Mouse (Mus musculus): ENCODE data around the gene Pigk. TPM values are rescaled to one million over a fixed set of nuclear protein-coding genes. Genes with fewer than 3 reads are reported as not detected.

Gene Pigk
- polyA plus RNA-seq, 1 experiment from 2014 or later: 44.3 TPM

DNA sequence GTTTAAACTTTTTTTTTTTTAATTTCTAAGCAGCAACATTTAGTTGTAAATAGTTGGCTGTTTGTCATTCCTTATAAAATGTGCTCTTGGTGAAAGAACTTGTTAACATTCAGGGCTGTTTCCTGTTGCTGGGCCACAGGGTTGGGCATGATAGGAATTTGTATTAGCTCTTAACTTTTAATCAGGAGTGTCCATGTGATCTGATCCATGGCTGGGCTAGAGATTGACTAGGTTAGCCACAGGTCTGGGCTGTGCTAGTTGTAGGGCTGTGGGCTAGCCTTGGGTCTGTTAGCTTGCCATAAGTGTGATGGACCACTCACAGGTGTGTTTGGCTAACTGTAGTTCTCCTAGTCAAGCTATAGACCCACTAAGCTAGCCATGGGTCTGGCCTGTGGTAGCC is 130.0 kb downstream of the Pigk start:
- no peaks in the 10 kb centered on the region for H3K9me3 ChIP-seq (ENCODE audit: control insufficient read depth, low read length)
- no peaks in the 10 kb centered on the region for H3K36me3 ChIP-seq (ENCODE audit: control insufficient read depth, insufficient read depth, low read length)
- H3K4me2 ChIP-seq (ENCODE audit: low read length): no peak overlapping the region
- no peak for ATAC-seq (ENCODE audit: insufficient number of reproducible peaks, insufficient read depth, low FRiP score, low read depth)
- no peak overlapping the region for H3K4me3 ChIP-seq (ENCODE audit: control insufficient read depth in 1 of 2, insufficient read depth in 1 of 2, low read depth in 1 of 2, low read length in 2 of 2)
- H3K27ac ChIP-seq (replicated peaks in 1 of 2; ENCODE audit: control insufficient read depth in 1 of 2, insufficient read depth in 1 of 2, low read depth in 2 of 2, low read length in 2 of 2): no peak overlapping the region
- H3K4me1 ChIP-seq (ENCODE audit: control insufficient read depth in 2 of 2, insufficient read depth in 2 of 2, low read length in 2 of 2): peaks cover 0 to 2% of the 10 kb centered on the region in 2 experiments; a peak in 1 of 4 replicates
- no peaks in the 10 kb centered on the region for H3K27me3 ChIP-seq (ENCODE audit: control insufficient read depth, insufficient read depth, low read length)
- H3K9ac ChIP-seq (ENCODE audit: low read length): no peak overlapping the region

DNA sequence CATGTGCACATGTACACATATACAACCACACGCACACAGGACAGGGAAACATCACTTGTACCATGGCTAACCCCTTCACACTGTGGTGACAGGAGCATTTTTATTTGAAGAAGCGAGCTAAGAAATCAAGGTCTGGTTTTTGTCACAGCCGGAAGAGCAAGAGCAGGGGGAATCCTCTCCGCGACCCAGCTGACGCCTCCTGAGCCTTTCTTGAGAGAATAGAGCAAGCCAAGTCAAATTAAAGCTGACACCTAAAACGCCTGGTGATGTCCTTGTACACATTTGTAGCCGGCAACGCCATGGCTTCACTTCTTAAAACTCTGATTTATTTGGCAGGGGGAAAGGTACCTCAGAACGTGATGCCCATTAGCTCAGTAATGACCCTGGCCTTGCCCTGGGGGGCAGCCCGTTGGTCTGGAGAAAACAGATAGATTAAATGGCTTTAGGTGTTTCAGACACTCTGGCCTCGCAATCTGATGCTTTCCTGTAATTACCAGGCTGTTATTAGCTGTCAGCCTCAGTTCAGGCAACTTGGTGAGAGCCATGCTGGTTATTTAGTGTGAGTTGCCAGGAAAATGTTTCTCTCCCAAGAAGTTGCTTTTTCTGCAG is 141.2 kb downstream of the Pigk start:
- Histone ChIP-seq H3K4me2 (ENCODE audit: low read length) (no peak overlapping the region), H3K9me3 (ENCODE audit: control insufficient read depth, low read length) (no peaks in the 10 kb centered on the region), H3K9ac (ENCODE audit: low read length) (no peak overlapping the region), H3K4me3 (ENCODE audit: control insufficient read depth in 1 of 2, insufficient read depth in 1 of 2, low read depth in 1 of 2, low read length in 2 of 2) (no peak overlapping the region), H3K36me3 (ENCODE audit: control insufficient read depth, insufficient read depth, low read length) (no peaks in the 10 kb centered on the region), H3K27me3 (ENCODE audit: control insufficient read depth, insufficient read depth, low read length) (no peaks in the 10 kb centered on the region), H3K27ac (replicated peaks in 1 of 2; ENCODE audit: control insufficient read depth in 1 of 2, insufficient read depth in 1 of 2, low read depth in 2 of 2, low read length in 2 of 2) (no peak overlapping the region), H3K4me1 (ENCODE audit: control insufficient read depth in 2 of 2, insufficient read depth in 2 of 2, low read length in 2 of 2) (no peaks in the 10 kb centered on the region)
- WGBS: 47% methylated on average over 12 of the region's 12 CpGs
- ATAC-seq (ENCODE audit: insufficient number of reproducible peaks, insufficient read depth, low FRiP score, low read depth): no peak

GRCm38 (mm10) chr3:152856095-152856494 is 142.2 kb downstream of the Pigk start:
- ATAC-seq (ENCODE audit: insufficient number of reproducible peaks, insufficient read depth, low FRiP score, low read depth): no peak
- 65% methylated on average over 10 of the region's 10 CpGs for WGBS
- Histone ChIP-seq H3K9ac (ENCODE audit: low read length) (no peak overlapping the region), H3K27ac (replicated peaks in 1 of 2; ENCODE audit: control insufficient read depth in 1 of 2, insufficient read depth in 1 of 2, low read depth in 2 of 2, low read length in 2 of 2) (no peak overlapping the region), H3K9me3 (ENCODE audit: control insufficient read depth, low read length) (no peaks in the 10 kb centered on the region), H3K4me3 (ENCODE audit: control insufficient read depth in 1 of 2, insufficient read depth in 1 of 2, low read depth in 1 of 2, low read length in 2 of 2) (no peak overlapping the region), H3K27me3 (ENCODE audit: control insufficient read depth, insufficient read depth, low read length) (no peaks in the 10 kb centered on the region), H3K4me2 (ENCODE audit: low read length) (no peak overlapping the region), H3K4me1 (ENCODE audit: control insufficient read depth in 2 of 2, insufficient read depth in 2 of 2, low read length in 2 of 2) (no peaks in the 10 kb centered on the region), H3K36me3 (ENCODE audit: control insufficient read depth, insufficient read depth, low read length) (no peaks in the 10 kb centered on the region)

DNA sequence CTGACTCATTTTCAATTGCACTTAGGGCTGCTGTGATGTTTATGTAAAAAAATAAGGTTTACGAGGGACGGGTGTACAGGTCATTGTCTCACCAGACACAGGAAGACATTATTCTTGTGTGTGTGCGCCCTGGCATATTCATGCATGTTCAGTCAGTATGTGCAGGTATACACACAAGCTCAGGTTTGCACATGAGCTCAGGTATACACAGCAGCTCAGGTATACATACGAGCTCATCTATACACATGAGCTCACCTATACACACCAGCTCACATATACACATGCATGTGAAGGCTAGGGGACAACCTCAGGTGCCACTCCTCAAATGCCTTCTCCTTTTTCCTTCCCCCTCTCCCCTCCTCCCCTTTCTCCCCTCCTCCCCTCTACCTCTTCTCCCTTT is 147.6 kb downstream of the Pigk start:
- ATAC-seq (ENCODE audit: insufficient number of reproducible peaks, insufficient read depth, low FRiP score, low read depth): no peak
- H3K36me3 ChIP-seq (ENCODE audit: control insufficient read depth, insufficient read depth, low read length): no peaks in the 10 kb centered on the region
- H3K4me1 ChIP-seq (ENCODE audit: control insufficient read depth in 2 of 2, insufficient read depth in 2 of 2, low read length in 2 of 2): no peaks in the 10 kb centered on the region
- no peak overlapping the region for H3K9ac ChIP-seq (ENCODE audit: low read length)
- no peak overlapping the region for H3K4me3 ChIP-seq (ENCODE audit: control insufficient read depth in 1 of 2, insufficient read depth in 1 of 2, low read depth in 1 of 2, low read length in 2 of 2)
- H3K27ac ChIP-seq (replicated peaks in 1 of 2; ENCODE audit: control insufficient read depth in 1 of 2, insufficient read depth in 1 of 2, low read depth in 2 of 2, low read length in 2 of 2): no peak overlapping the region
- WGBS: 86% methylated on average over 4 of the region's 4 CpGs
- no peak overlapping the region for H3K4me2 ChIP-seq (ENCODE audit: low read length)
- H3K9me3 ChIP-seq (ENCODE audit: control insufficient read depth, low read length): 0 out of 2 replicates have a peak, but pooled peaks cover 4% of the 10 kb centered on the region
- no peaks in the 10 kb centered on the region for H3K27me3 ChIP-seq (ENCODE audit: control insufficient read depth, insufficient read depth, low read length)

- 0 out of 2 replicates have a peak, but pooled peaks cover 4% of the 10 kb centered on the region for H3K9me3 ChIP-seq (ENCODE audit: control insufficient read depth, low read length)
- H3K9ac ChIP-seq (ENCODE audit: low read length): no peak overlapping the region
- no peaks in the 10 kb centered on the region for H3K4me1 ChIP-seq (ENCODE audit: control insufficient read depth in 2 of 2, insufficient read depth in 2 of 2, low read length in 2 of 2)
- 73% methylated on average over 1 of the region's 1 CpGs for WGBS
- no peak overlapping the region for H3K27ac ChIP-seq (replicated peaks in 1 of 2; ENCODE audit: control insufficient read depth in 1 of 2, insufficient read depth in 1 of 2, low read depth in 2 of 2, low read length in 2 of 2)
- no peaks in the 10 kb centered on the region for H3K27me3 ChIP-seq (ENCODE audit: control insufficient read depth, insufficient read depth, low read length)
- H3K4me2 ChIP-seq (ENCODE audit: low read length): no peak overlapping the region
- no peak overlapping the region for H3K4me3 ChIP-seq (ENCODE audit: control insufficient read depth in 1 of 2, insufficient read depth in 1 of 2, low read depth in 1 of 2, low read length in 2 of 2)
- ATAC-seq (ENCODE audit: insufficient number of reproducible peaks, insufficient read depth, low FRiP score, low read depth): no peak
- no peaks in the 10 kb centered on the region for H3K36me3 ChIP-seq (ENCODE audit: control insufficient read depth, insufficient read depth, low read length)
Observed at GRCm38 (mm10) chr3:152861978-152862377, 148.1 kb downstream of the Pigk start.

GRCm38 (mm10) chr3:152866035-152866965 is 152.4 kb downstream of the Pigk start:
- Histone ChIP-seq H3K36me3 (ENCODE audit: control insufficient read depth, insufficient read depth, low read length) (no peaks in the 10 kb centered on the region), H3K9me3 (ENCODE audit: control insufficient read depth, low read length) (0 out of 2 replicates have a peak, but pooled peaks cover 4% of the 10 kb centered on the region), H3K27me3 (ENCODE audit: control insufficient read depth, insufficient read depth, low read length) (no peaks in the 10 kb centered on the region), H3K9ac (ENCODE audit: low read length) (no peak overlapping the region), H3K4me2 (ENCODE audit: low read length) (no peak overlapping the region), H3K27ac (replicated peaks in 1 of 2; ENCODE audit: control insufficient read depth in 1 of 2, insufficient read depth in 1 of 2, low read depth in 2 of 2, low read length in 2 of 2) (no peak overlapping the region), H3K4me3 (ENCODE audit: control insufficient read depth in 1 of 2, insufficient read depth in 1 of 2, low read depth in 1 of 2, low read length in 2 of 2) (no peak overlapping the region), H3K4me1 (ENCODE audit: control insufficient read depth in 2 of 2, insufficient read depth in 2 of 2, low read length in 2 of 2) (peaks cover 0 to 5% of the 10 kb centered on the region in 2 experiments; a peak in 1 of 4 replicates)
- WGBS: 82% methylated on average over 22 of the region's 22 CpGs
- ATAC-seq (ENCODE audit: insufficient number of reproducible peaks, insufficient read depth, low FRiP score, low read depth): no peak

- 0 out of 2 replicates have a peak, but pooled peaks cover 4% of the 10 kb centered on the region for H3K9me3 ChIP-seq (ENCODE audit: control insufficient read depth, low read length)
- no peaks in the 10 kb centered on the region for H3K36me3 ChIP-seq (ENCODE audit: control insufficient read depth, insufficient read depth, low read length)
- no peak overlapping the region for H3K4me2 ChIP-seq (ENCODE audit: low read length)
- no peak overlapping the region for H3K27ac ChIP-seq (replicated peaks in 1 of 2; ENCODE audit: control insufficient read depth in 1 of 2, insufficient read depth in 1 of 2, low read depth in 2 of 2, low read length in 2 of 2)
- H3K4me1 ChIP-seq (ENCODE audit: control insufficient read depth in 2 of 2, insufficient read depth in 2 of 2, low read length in 2 of 2): peaks cover 0 to 5% of the 10 kb centered on the region in 2 experiments; a peak in 1 of 4 replicates
- ATAC-seq (ENCODE audit: insufficient number of reproducible peaks, insufficient read depth, low FRiP score, low read depth): no peak
- H3K4me3 ChIP-seq (ENCODE audit: control insufficient read depth in 1 of 2, insufficient read depth in 1 of 2, low read depth in 1 of 2, low read length in 2 of 2): no peak overlapping the region
- no peak overlapping the region for H3K9ac ChIP-seq (ENCODE audit: low read length)
- H3K27me3 ChIP-seq (ENCODE audit: control insufficient read depth, insufficient read depth, low read length): no peaks in the 10 kb centered on the region
- WGBS: 53% methylated on average over 12 of the region's 12 CpGs
Observed at GRCm38 (mm10) chr3:152867654-152868525, 154.0 kb downstream of the Pigk start.
